Mouse (Mus musculus) kidney, adult 2 months (tissue): ENCODE measurements around the gene Ctsw. TPM values are rescaled to one million over a fixed set of nuclear protein-coding genes. Genes with fewer than 3 reads are reported as not detected.
A peak's percentile ranks its signal among the peaks of the same experiment; 100 is the strongest.

Experiments
- DNase-seq: peaks from one replicate; pipeline ENCODE4 v3.0.0; 2021
- H3K27ac ChIP-seq: fragments of 200-500 bp; 2 replicates; pipeline ENCODE4 v1.5.1; 2012; ENCODE audit warnings: low read depth, low read length, control low read depth, inconsistent platforms; ENCODE audit not compliant: insufficient read depth
- H3K27me3 ChIP-seq: fragments of 200-500 bp; replicated peaks from 2 replicates; pipeline ENCODE4 v1.6.1; 2012; ENCODE audit warnings: mild to moderate bottlenecking, moderate library complexity, low read length, inconsistent platforms; ENCODE audit not compliant: control insufficient read depth, insufficient read depth
- H3K36me3 ChIP-seq: fragments of 200-500 bp; 2 replicates; pipeline ENCODE4 v1.6.1; 2012; ENCODE audit warnings: mild to moderate bottlenecking, moderate library complexity, low read length, inconsistent platforms; ENCODE audit not compliant: control insufficient read depth, insufficient read depth
- H3K4me1 ChIP-seq: fragments of 200-500 bp; 2 replicates; pipeline ENCODE4 v1.6.1; 2011; ENCODE audit warnings: low read length; ENCODE audit not compliant: control insufficient read depth, insufficient read depth
- H3K4me3 ChIP-seq: fragments of 200-500 bp; 2 replicates; pipeline ENCODE4 v1.5.1; 2011; ENCODE audit warnings: mild to moderate bottlenecking, low read depth, low read length, control low read depth; ENCODE audit not compliant: insufficient read depth
- CTCF ChIP-seq: fragments of 200-500 bp; conservative IDR thresholded peaks from 2 replicates; pipeline ENCODE4 v1.5.1; 2011; ENCODE audit warnings: low read depth, mild to moderate bottlenecking, control low read depth, low read length, moderate library complexity, mixed read lengths; ENCODE audit not compliant: insufficient read depth, insufficient read length
- POLR2A ChIP-seq: fragments of 200-500 bp; IDR thresholded peaks from one replicate; pipeline ENCODE4 v1.6.1; 2011; ENCODE audit warnings: low read depth, low read length, control low read depth
- WGBS: fragments of 180-500 bp; shearing (Covaris S2); methylation state at CpG from one replicate; pipeline ENCODE4 v1.1.7; 2018; 5-methylcytosine and 5-hydroxymethylcytosine counted together
- polyA plus RNA-seq: library from polyadenylated mRNA; depleted of rRNA; stranded (reverse); fragments of >200 nt; gene quantifications from 2 replicates; pipeline ENCODE4 v1.2.3, GENCODE M21; 2012; rRNA removed

The Ctsw gene
- polyA plus RNA-seq, 1 experiment, result 4.7 TPM

GRCm38 (mm10) chr19:5422895-5423443, 45.3 kb downstream of the Ctsw start:
- Histone ChIP-seq H3K27ac (no peak overlapping the region), H3K4me3 (0 out of 2 replicates have a peak overlapping the region, but pooled peaks have one; percentile 96), H3K36me3 (no peaks in the 10 kb centered on the region; the same call in 1 of the 2 replicates), H3K27me3 (no peaks in the 10 kb centered on the region), H3K4me1 (peaks cover 20% of the 10 kb centered on the region)
- TF ChIP-seq CTCF (no peak), POLR2A (no peak)
- DNase-seq, result no peak
- 80% methylated on average over 9 of the region's 9 CpGs for WGBS

- Histone ChIP-seq H3K36me3 (no peaks in the 10 kb centered on the region; the same call in 1 of the 2 replicates), H3K27me3 (no peaks in the 10 kb centered on the region), H3K4me1 (peaks cover 20% of the 10 kb centered on the region), H3K4me3 (no peak overlapping the region), H3K27ac (no peak overlapping the region)
- 82% methylated on average over 10 of the region's 10 CpGs for WGBS
- no peak for DNase-seq
- TF ChIP-seq POLR2A, result no peak
- TF ChIP-seq CTCF, result no peak
Observed at GRCm38 (mm10) chr19:5422267-5422666, 46.0 kb downstream of the Ctsw start.

- Histone ChIP-seq H3K4me1 (peaks cover 19% of the 10 kb centered on the region), H3K36me3 (no peaks in the 10 kb centered on the region), H3K4me3 (no peak overlapping the region), H3K27ac (no peak overlapping the region), H3K27me3 (no peaks in the 10 kb centered on the region)
- no peak for TF ChIP-seq CTCF
- TF ChIP-seq POLR2A, result no peak
- 80% methylated on average over 5 of the region's 5 CpGs for WGBS
- no peak for DNase-seq
Observed at GRCm38 (mm10) chr19:5421784-5422183, 46.5 kb downstream of the Ctsw start.

- Histone ChIP-seq H3K27ac (no peak overlapping the region), H3K36me3 (no peaks in the 10 kb centered on the region), H3K4me3 (no peak overlapping the region), H3K27me3 (no peaks in the 10 kb centered on the region), H3K4me1 (peaks cover 9% of the 10 kb centered on the region; the same call in 1 of the 2 replicates)
- no peak for DNase-seq
- 87% methylated on average over 6 of the region's 6 CpGs for WGBS
- no peak for TF ChIP-seq CTCF
Observed at GRCm38 (mm10) chr19:5420579-5420978, 47.7 kb downstream of the Ctsw start.

- H3K36me3 ChIP-seq, result no peaks in the 10 kb centered on the region
Observed at GRCm38 (mm10) chr19:5419630-5420029, 48.7 kb downstream of the Ctsw start.

GRCm38 (mm10) chr19:5418750-5419466, 49.4 kb downstream of the Ctsw start:
- 92% methylated on average over 8 of the region's 8 CpGs for WGBS
- Histone ChIP-seq H3K4me3 (no peak overlapping the region), H3K4me1 (peaks cover 9% of the 10 kb centered on the region; the same call in 1 of the 2 replicates), H3K36me3 (no peaks in the 10 kb centered on the region), H3K27me3 (no peaks in the 10 kb centered on the region), H3K27ac (no peak overlapping the region)
- no peak for DNase-seq
- TF ChIP-seq POLR2A, result no peak
- no peak for TF ChIP-seq CTCF

More at GRCm38 (mm10) chr19:5419630-5420029, 48.7 kb downstream of the Ctsw start:
- DNase-seq, result no peak
- no peak overlapping the region for H3K27ac ChIP-seq
- WGBS, result 92% methylated on average over 9 of the region's 9 CpGs
- no peaks in the 10 kb centered on the region for H3K27me3 ChIP-seq
- TF ChIP-seq POLR2A (no peak), CTCF (no peak)
- H3K4me1 ChIP-seq, result peaks cover 9% of the 10 kb centered on the region; the same call in 1 of the 2 replicates
- no peak overlapping the region for H3K4me3 ChIP-seq

Other genes with a start within 250 kb of the Ctsw start
- gene Pacs1, start 195.4 kb downstream of the Ctsw start, polyA plus RNA-seq, result 14.3 and 16.1 TPM in 2 replicates
- 95.8 and 109 TPM in 2 replicates for gene Sf3b2, start 173.1 kb downstream of the Ctsw start, polyA plus RNA-seq
- 0.28 and 0.43 TPM in 2 replicates for gene Gal3st3, start 170.2 kb downstream of the Ctsw start, polyA plus RNA-seq
- 0.08 TPM in 1 of 2 replicates, not detected in the other for gene Catsper1, start 132.8 kb downstream of the Ctsw start, polyA plus RNA-seq
- gene Cst6, start 118.9 kb downstream of the Ctsw start, polyA plus RNA-seq, result 0.52 and 1.5 TPM in 2 replicates
- 17.8 and 22.0 TPM in 2 replicates for gene Eif1ad, start 101.8 kb downstream of the Ctsw start, polyA plus RNA-seq
- 106 and 146 TPM in 2 replicates for gene Banf1, start 101.3 kb downstream of the Ctsw start, polyA plus RNA-seq
- 20.2 and 27.4 TPM in 2 replicates for gene Sart1, start 79.8 kb downstream of the Ctsw start, polyA plus RNA-seq
- gene Tsga10ip, start 66.0 kb downstream of the Ctsw start, polyA plus RNA-seq, result 0.06 and 0.27 TPM in 2 replicates
- 124 and 150 TPM in 2 replicates for gene Drap1, start 43.5 kb downstream of the Ctsw start, polyA plus RNA-seq
- 71.4 and 78.4 TPM in 2 replicates for gene AI837181, start 43.4 kb downstream of the Ctsw start, polyA plus RNA-seq
- gene Fosl1, start 21.0 kb downstream of the Ctsw start, polyA plus RNA-seq, result 0.07 and 0.27 TPM in 2 replicates
- gene Ccdc85b, start 10.6 kb downstream of the Ctsw start, polyA plus RNA-seq, result 5.0 and 5.8 TPM in 2 replicates
- 99.5 and 117 TPM in 2 replicates for gene Fibp, start 7.9 kb downstream of the Ctsw start, polyA plus RNA-seq
- gene Efemp2, start 5.4 kb upstream of the Ctsw start, polyA plus RNA-seq, result 43.6 and 50.8 TPM in 2 replicates
- gene Mus81, start 19.9 kb upstream of the Ctsw start, polyA plus RNA-seq, result 29.8 and 35.1 TPM in 2 replicates
- gene Cfl1, start 21.9 kb upstream of the Ctsw start, polyA plus RNA-seq, result 395 and 413 TPM in 2 replicates
- gene 1700020D05Rik, start 35.3 kb upstream of the Ctsw start, polyA plus RNA-seq, result 0.62 and 0.69 TPM in 2 replicates
- 14.7 and 16.3 TPM in 2 replicates for gene Snx32, start 42.0 kb upstream of the Ctsw start, polyA plus RNA-seq
- gene Ovol1, start 92.1 kb upstream of the Ctsw start, polyA plus RNA-seq, result 9.0 and 10.4 TPM in 2 replicates
- 10.2 and 13.3 TPM in 2 replicates for gene Ap5b1, start 99.5 kb upstream of the Ctsw start, polyA plus RNA-seq
- 55.1 and 62.3 TPM in 2 replicates for gene Rnaseh2c, start 133.4 kb upstream of the Ctsw start, polyA plus RNA-seq
- 60.3 and 67.4 TPM in 2 replicates for gene Kat5, start 141.7 kb upstream of the Ctsw start, polyA plus RNA-seq
- gene Rela, start 169.0 kb upstream of the Ctsw start, polyA plus RNA-seq, result 58.2 and 59.9 TPM in 2 replicates
- gene Sipa1, start 195.2 kb upstream of the Ctsw start, polyA plus RNA-seq, result 35.4 and 36.9 TPM in 2 replicates
- gene Map3k11, start 220.2 kb upstream of the Ctsw start, polyA plus RNA-seq, result 72.2 and 83.9 TPM in 2 replicates
- 88.8 and 108 TPM in 2 replicates for gene Pcnx3, start 220.4 kb upstream of the Ctsw start, polyA plus RNA-seq
- 0.08 and 0.13 TPM in 2 replicates for gene Kcnk7, start 235.9 kb upstream of the Ctsw start, polyA plus RNA-seq